Mouse (Mus musculus): ENCODE data around the gene Gm10073. TPM values are rescaled to one million over a fixed set of nuclear protein-coding genes. Genes with fewer than 3 reads are reported as not detected.

Gm10073 gene
- polyA plus RNA-seq, 1 experiment from 2014 or later, result 5.7 TPM

Other genes with a start within 250 kb of the Gm10073 start
- 52.6 and 57.8 TPM in 2 replicates for gene Smpd3, start 235.5 kb downstream of the Gm10073 start, polyA plus RNA-seq (2015; fragmentation: Nextera tagmentation; extraction: Ambion mirVana)
- 39.1 and 40.7 TPM in 2 replicates for gene Zfp90, start 158.1 kb downstream of the Gm10073 start, polyA plus RNA-seq (2015; fragmentation: Nextera tagmentation; extraction: Ambion mirVana)
- not detected in 2 replicates for gene 6030452D12Rik, start 72.9 kb downstream of the Gm10073 start, polyA plus RNA-seq (2015; fragmentation: Nextera tagmentation; extraction: Ambion mirVana)
- gene Cdh3, start 62.6 kb downstream of the Gm10073 start, polyA plus RNA-seq (2015; fragmentation: Nextera tagmentation; extraction: Ambion mirVana), result 3.9 and 4.8 TPM in 2 replicates
- 3.9 and 6.5 TPM in 2 replicates for gene Cdh1, start 29.9 kb upstream of the Gm10073 start, polyA plus RNA-seq (2015; fragmentation: Nextera tagmentation; extraction: Ambion mirVana)
- gene Tango6, start 109.6 kb upstream of the Gm10073 start, polyA plus RNA-seq (2015; fragmentation: Nextera tagmentation; extraction: Ambion mirVana), result 6.3 and 6.5 TPM in 2 replicates